Mouse (Mus musculus) neural tube, embryonic 14.5 days (tissue): Measurements from ENCODE around the gene Tmem62. TPM values are rescaled to one million over a fixed set of nuclear protein-coding genes. Genes with fewer than 3 reads are reported as not detected.
"Not testable (repeated sequence)": the region's sequence is repeated elsewhere in the genome, so short reads cannot be mapped to it uniquely, and the experiment has no call there.

Source experiments
- ATAC-seq: fragments of 200-750 bp; cut with Nextera tagmentation; 2 replicates; pipeline ENCODE4 v1.8.0; 2017; ENCODE audit warnings: low read depth, mild to moderate bottlenecking, moderate TSS enrichment, moderate library complexity
- H3K27ac ChIP-seq: fragments of 300-500 bp; sonication (generic); 2 replicates; pipeline ENCODE4 v1.5.1; 2014; ENCODE audit warnings: low read depth, mild to moderate bottlenecking, control low read depth, low read length, moderate library complexity, mixed read lengths
- H3K27me3 ChIP-seq: fragments of 300-500 bp; sonication (generic); 2 replicates; pipeline ENCODE4 v1.6.1; 2014; ENCODE audit warnings: low read length; ENCODE audit not compliant: control insufficient read depth, insufficient read depth
- H3K36me3 ChIP-seq: fragments of 300-500 bp; sonication (generic); 2 replicates; pipeline ENCODE4 v1.6.1; 2014; ENCODE audit warnings: low read length, mixed read lengths; ENCODE audit not compliant: control insufficient read depth, insufficient read depth
- H3K4me1 ChIP-seq: fragments of 300-500 bp; sonication (generic); 2 replicates; pipeline ENCODE4 v1.6.1; 2014; ENCODE audit warnings: low read length; ENCODE audit not compliant: control insufficient read depth, insufficient read depth
- H3K4me2 ChIP-seq: fragments of 300-500 bp; sonication (generic); 2 replicates; pipeline ENCODE4 v1.6.1; 2014; ENCODE audit warnings: mild to moderate bottlenecking, low read depth, low read length, control low read depth
- H3K4me3 ChIP-seq: fragments of 300-500 bp; sonication (generic); 2 replicates; pipeline ENCODE4 v1.5.1; 2014; ENCODE audit warnings: low read depth, low read length, control low read depth, mixed read lengths
- H3K9ac ChIP-seq: fragments of 300-500 bp; sonication (generic); replicated peaks from 2 replicates; pipeline ENCODE4 v1.6.1; 2014; ENCODE audit warnings: low read depth, mild to moderate bottlenecking, control low read depth, low read length, mixed read lengths
- H3K9me3 ChIP-seq: fragments of 300-500 bp; sonication (generic); 2 replicates; pipeline ENCODE4 v1.6.1; 2016; ENCODE audit warnings: low read length; ENCODE audit not compliant: control insufficient read depth
- WGBS: fragments of 180-500 bp; shearing (Covaris S2); extraction: QIAGEN DNeasy Blood & Tissue Kit; methylation state at CpG from one replicate; pipeline ENCODE4 v1.1.7; 2014; 5-methylcytosine and 5-hydroxymethylcytosine counted together
- polyA plus RNA-seq: library from polyadenylated mRNA; unstranded; fragments of >200 nt; fragmentation: Nextera tagmentation; extraction: Ambion mirVana; gene quantifications from 2 replicates; pipeline ENCODE4 v1.2.1, GENCODE M21; 2014

Gene Tmem62
- polyA plus RNA-seq, 1 experiment from 2014 or later, result 22.1 TPM

- no peak for ATAC-seq
- 0 out of 2 replicates have a peak, but pooled peaks cover 3% of the 10 kb centered on the region for H3K36me3 ChIP-seq
- no peaks in the 10 kb centered on the region for H3K27me3 ChIP-seq
- no peak overlapping the region for H3K4me3 ChIP-seq
- no peak overlapping the region for H3K27ac ChIP-seq
- no peak overlapping the region for H3K4me2 ChIP-seq
- no peak overlapping the region for H3K9ac ChIP-seq
- H3K9me3 ChIP-seq, result no peaks in the 10 kb centered on the region
- WGBS, result 83% methylated on average over 2 of the region's 2 CpGs
- H3K4me1 ChIP-seq, result peaks cover 5% of the 10 kb centered on the region; the same call in 1 of the 2 replicates
These were observed 4.0 kb downstream of the Tmem62 start for GRCm38 (mm10) chr2:120980861-120981260.

GRCm38 (mm10) chr2:120983611-120984010, 6.8 kb downstream of the Tmem62 start:
- H3K27me3 ChIP-seq, result no peaks in the 10 kb centered on the region
- no peaks in the 10 kb centered on the region for H3K9me3 ChIP-seq
- no peaks in the 10 kb centered on the region for H3K4me1 ChIP-seq
- H3K9ac ChIP-seq, result no peak overlapping the region
- H3K36me3 ChIP-seq, result peaks cover 9% of the 10 kb centered on the region; the same call in 1 of the 2 replicates
- H3K27ac ChIP-seq, result no peak overlapping the region
- no peak overlapping the region for H3K4me3 ChIP-seq
- no peak for ATAC-seq
- WGBS, result 10% methylated on average over 2 of the region's 2 CpGs
- no peak overlapping the region for H3K4me2 ChIP-seq

GRCm38 (mm10) chr2:120985241-120985640, 8.4 kb downstream of the Tmem62 start:
- no peaks in the 10 kb centered on the region for H3K9me3 ChIP-seq
- ATAC-seq, result no peak
- 97% methylated on average over 1 of the region's 1 CpGs for WGBS
- no peak overlapping the region for H3K4me2 ChIP-seq
- H3K27me3 ChIP-seq, result no peaks in the 10 kb centered on the region
- no peaks in the 10 kb centered on the region for H3K4me1 ChIP-seq
- no peak overlapping the region for H3K9ac ChIP-seq
- no peak overlapping the region for H3K4me3 ChIP-seq
- H3K27ac ChIP-seq, result no peak overlapping the region
- peaks cover 9% of the 10 kb centered on the region for H3K36me3 ChIP-seq

GRCm38 (mm10) chr2:120991196-120991595, 14.4 kb downstream of the Tmem62 start:
- Histone ChIP-seq H3K4me3 (no peak overlapping the region), H3K9ac (no peak overlapping the region), H3K9me3 (no peaks in the 10 kb centered on the region), H3K27ac (no peak overlapping the region), H3K27me3 (no peaks in the 10 kb centered on the region), H3K36me3 (peaks cover 6% of the 10 kb centered on the region), H3K4me2 (no peak overlapping the region), H3K4me1 (no peaks in the 10 kb centered on the region)
- ATAC-seq, result no peak
- 74% methylated on average over 4 of the region's 4 CpGs for WGBS

GRCm38 (mm10) chr2:120996607-120997006, 19.8 kb downstream of the Tmem62 start:
- ATAC-seq, result not testable (repeated sequence)

GRCm38 (mm10) chr2:120998863-120999262, 22.0 kb downstream of the Tmem62 start:
- H3K4me3 ChIP-seq, result no peak overlapping the region
- 84% methylated on average over 8 of the region's 8 CpGs for WGBS
- no peak overlapping the region for H3K4me2 ChIP-seq
- no peaks in the 10 kb centered on the region for H3K4me1 ChIP-seq
- no peaks in the 10 kb centered on the region for H3K9me3 ChIP-seq
- no peaks in the 10 kb centered on the region for H3K36me3 ChIP-seq
- no peaks in the 10 kb centered on the region for H3K27me3 ChIP-seq
- H3K27ac ChIP-seq, result no peak overlapping the region
- ATAC-seq, result no peak
- H3K9ac ChIP-seq, result no peak overlapping the region

More at GRCm38 (mm10) chr2:120996607-120997006, 19.8 kb downstream of the Tmem62 start:
- H3K4me1 ChIP-seq, H3K9me3 ChIP-seq, H3K36me3 ChIP-seq, H3K9ac ChIP-seq, H3K4me3 ChIP-seq, H3K27me3 ChIP-seq, H3K4me2 ChIP-seq, H3K27ac ChIP-seq: not testable (repeated sequence)
- WGBS, result 85% methylated on average over 1 of the region's 1 CpGs

- ATAC-seq, result no peak
- H3K36me3 ChIP-seq, result no peaks in the 10 kb centered on the region
- 78% methylated on average over 2 of the region's 2 CpGs for WGBS
- no peaks in the 10 kb centered on the region for H3K9me3 ChIP-seq
- no peak overlapping the region for H3K4me3 ChIP-seq
- no peaks in the 10 kb centered on the region for H3K4me1 ChIP-seq
- no peak overlapping the region for H3K4me2 ChIP-seq
- H3K27ac ChIP-seq, result no peak overlapping the region
- H3K27me3 ChIP-seq, result no peaks in the 10 kb centered on the region
- H3K9ac ChIP-seq, result no peak overlapping the region
These were observed 26.8 kb downstream of the Tmem62 start for GRCm38 (mm10) chr2:121003586-121003985.

- no peak for ATAC-seq
- Histone ChIP-seq H3K27me3 (no peaks in the 10 kb centered on the region), H3K4me1 (peaks cover 5% of the 10 kb centered on the region), H3K9me3 (no peaks in the 10 kb centered on the region), H3K9ac (no peak overlapping the region), H3K36me3 (no peaks in the 10 kb centered on the region), H3K4me2 (no peak overlapping the region), H3K27ac (no peak overlapping the region), H3K4me3 (no peak overlapping the region)
- 83% methylated on average over 7 of the region's 7 CpGs for whole genome bisulfite sequencing
These were observed 27.4 kb downstream of the Tmem62 start for GRCm38 (mm10) chr2:121004018-121004811.

- no peak overlapping the region for H3K4me2 ChIP-seq
- no peak overlapping the region for H3K4me3 ChIP-seq
- H3K36me3 ChIP-seq, result no peaks in the 10 kb centered on the region
- H3K4me1 ChIP-seq, result peaks cover 8% of the 10 kb centered on the region
- H3K27me3 ChIP-seq, result no peaks in the 10 kb centered on the region
- no peak overlapping the region for H3K27ac ChIP-seq
- H3K9ac ChIP-seq, result no peak overlapping the region
- 88% methylated on average over 1 of the region's 1 CpGs for WGBS
- H3K9me3 ChIP-seq, result no peaks in the 10 kb centered on the region
- no peak for ATAC-seq
These were observed 30.2 kb downstream of the Tmem62 start for GRCm38 (mm10) chr2:121006986-121007385.
